Mouse (Mus musculus): ENCODE data around the gene Rgcc. TPM values are rescaled to one million over a fixed set of nuclear protein-coding genes. Genes with fewer than 3 reads are reported as not detected.
A peak's percentile ranks its signal among the peaks of the same experiment; 100 is the strongest.

Rgcc gene
- polyA plus RNA-seq, 1 experiment from 2014 or later = 645 TPM

GRCm38 (mm10) chr14:79298314-79298992 lies 3.0 kb downstream of the Rgcc start:
- peak overlapping the region; percentile 48 for H3K9ac ChIP-seq (replicated peaks; ENCODE audit: low read depth)
- H3K4me1 ChIP-seq (ENCODE audit: insufficient read depth, low read depth, low read length) = peaks cover 8% of the 10 kb centered on the region; the same call in 1 of the 2 replicates
- H3K4me3 ChIP-seq (ENCODE audit: low read depth, low read length) = peak overlapping the region; percentile 41
- H3K4me2 ChIP-seq (replicated peaks; ENCODE audit: low read depth, low read length) = peak overlapping the region; percentile 85
- no peaks in the 10 kb centered on the region; the same call in 1 of the 2 replicates for H3K36me3 ChIP-seq (ENCODE audit: insufficient read depth, low read length)
- peak overlapping the region; percentile 54; the same call in 1 of the 2 replicates for H3K27ac ChIP-seq (ENCODE audit: low read length)
- no peak for ATAC-seq
- DNase-seq (ENCODE audit: low spot score) = peak; percentile 5
- WGBS = 42% methylated on average over 7 of the region's 7 CpGs
- TF ChIP-seq EP300 (IDR thresholded peaks at IDR 0.05) (no peak), CTCF (IDR thresholded peaks at IDR 0.05) (no peak)
- no peaks in the 10 kb centered on the region for H3K9me3 ChIP-seq (ENCODE audit: low read length)
- H3K27me3 ChIP-seq (replicated peaks; ENCODE audit: insufficient read depth, low read length) = no peaks in the 10 kb centered on the region

- peaks cover 12% of the 10 kb centered on the region; the same call in 1 of the 2 replicates for H3K4me1 ChIP-seq (ENCODE audit: insufficient read depth, low read depth, low read length)
- no peaks in the 10 kb centered on the region for H3K27me3 ChIP-seq (replicated peaks; ENCODE audit: insufficient read depth, low read length)
- H3K9ac ChIP-seq (replicated peaks; ENCODE audit: low read depth) = no peak overlapping the region
- peak overlapping the region; percentile 85 for H3K4me2 ChIP-seq (replicated peaks; ENCODE audit: low read depth, low read length)
- no peak overlapping the region for H3K27ac ChIP-seq (ENCODE audit: low read length)
- no peaks in the 10 kb centered on the region; the same call in 1 of the 2 replicates for H3K36me3 ChIP-seq (ENCODE audit: insufficient read depth, low read length)
- H3K4me3 ChIP-seq (ENCODE audit: low read depth, low read length) = peak overlapping the region; percentile 1; the same call in 1 of the 2 replicates
- H3K9me3 ChIP-seq (ENCODE audit: low read length) = no peaks in the 10 kb centered on the region
- ATAC-seq = no peak
- DNase-seq (ENCODE audit: low spot score) = peak; percentile 19
- TF ChIP-seq EP300 (IDR thresholded peaks at IDR 0.05) (no peak), CTCF (IDR thresholded peaks at IDR 0.05) (no peak)
- WGBS = 25% methylated on average over 5 of the region's 5 CpGs
Measured at GRCm38 (mm10) chr14:79296836-79297235, 4.6 kb downstream of the Rgcc start.

- TF ChIP-seq EP300 (IDR thresholded peaks at IDR 0.05) (no peak), CTCF (IDR thresholded peaks at IDR 0.05) (no peak)
- Histone ChIP-seq H3K27ac (ENCODE audit: low read length) (no peak overlapping the region), H3K9me3 (ENCODE audit: low read length) (no peaks in the 10 kb centered on the region), H3K4me2 (replicated peaks; ENCODE audit: low read depth, low read length) (peak overlapping the region; percentile 35), H3K4me1 (ENCODE audit: insufficient read depth, low read depth, low read length) (peaks cover 12% of the 10 kb centered on the region; the same call in 1 of the 2 replicates), H3K36me3 (ENCODE audit: insufficient read depth, low read length) (peaks cover 4% of the 10 kb centered on the region; the same call in 1 of the 2 replicates), H3K9ac (replicated peaks; ENCODE audit: low read depth) (no peak overlapping the region), H3K4me3 (ENCODE audit: low read depth, low read length) (no peak overlapping the region), H3K27me3 (replicated peaks; ENCODE audit: insufficient read depth, low read length) (no peaks in the 10 kb centered on the region)
- 64% methylated on average over 7 of the region's 7 CpGs for WGBS
- DNase-seq (ENCODE audit: low spot score) (peak; percentile 4), ATAC-seq (no peak)
Measured at GRCm38 (mm10) chr14:79296201-79296600, 5.2 kb downstream of the Rgcc start.

GRCm38 (mm10) chr14:79295579-79295978 lies 5.9 kb downstream of the Rgcc start:
- 69% methylated on average over 9 of the region's 9 CpGs for WGBS
- Histone ChIP-seq H3K9ac (replicated peaks; ENCODE audit: low read depth) (no peak overlapping the region), H3K27ac (ENCODE audit: low read length) (peak overlapping the region; percentile 32; the same call in 1 of the 2 replicates), H3K36me3 (ENCODE audit: insufficient read depth, low read length) (peaks cover 9% of the 10 kb centered on the region; the same call in 1 of the 2 replicates), H3K4me3 (ENCODE audit: low read depth, low read length) (no peak overlapping the region), H3K9me3 (ENCODE audit: low read length) (no peaks in the 10 kb centered on the region), H3K27me3 (replicated peaks; ENCODE audit: insufficient read depth, low read length) (no peaks in the 10 kb centered on the region), H3K4me2 (replicated peaks; ENCODE audit: low read depth, low read length) (peak overlapping the region; percentile 1; the same call in 1 of the 2 replicates), H3K4me1 (ENCODE audit: insufficient read depth, low read depth, low read length) (peaks cover 9% of the 10 kb centered on the region; the same call in 1 of the 2 replicates)
- ATAC-seq (no peak), DNase-seq (ENCODE audit: low spot score) (peak; percentile 15)
- no peak for TF ChIP-seq EP300 (IDR thresholded peaks at IDR 0.05)
- no peak for TF ChIP-seq CTCF (IDR thresholded peaks at IDR 0.05)

GRCm38 (mm10) chr14:79294950-79295349 lies 6.5 kb downstream of the Rgcc start:
- no peak for ATAC-seq
- H3K36me3 ChIP-seq (ENCODE audit: insufficient read depth, low read length) = peaks cover 10% of the 10 kb centered on the region; the same call in 1 of the 2 replicates
- WGBS = 40% methylated on average over 5 of the region's 5 CpGs

DNA sequence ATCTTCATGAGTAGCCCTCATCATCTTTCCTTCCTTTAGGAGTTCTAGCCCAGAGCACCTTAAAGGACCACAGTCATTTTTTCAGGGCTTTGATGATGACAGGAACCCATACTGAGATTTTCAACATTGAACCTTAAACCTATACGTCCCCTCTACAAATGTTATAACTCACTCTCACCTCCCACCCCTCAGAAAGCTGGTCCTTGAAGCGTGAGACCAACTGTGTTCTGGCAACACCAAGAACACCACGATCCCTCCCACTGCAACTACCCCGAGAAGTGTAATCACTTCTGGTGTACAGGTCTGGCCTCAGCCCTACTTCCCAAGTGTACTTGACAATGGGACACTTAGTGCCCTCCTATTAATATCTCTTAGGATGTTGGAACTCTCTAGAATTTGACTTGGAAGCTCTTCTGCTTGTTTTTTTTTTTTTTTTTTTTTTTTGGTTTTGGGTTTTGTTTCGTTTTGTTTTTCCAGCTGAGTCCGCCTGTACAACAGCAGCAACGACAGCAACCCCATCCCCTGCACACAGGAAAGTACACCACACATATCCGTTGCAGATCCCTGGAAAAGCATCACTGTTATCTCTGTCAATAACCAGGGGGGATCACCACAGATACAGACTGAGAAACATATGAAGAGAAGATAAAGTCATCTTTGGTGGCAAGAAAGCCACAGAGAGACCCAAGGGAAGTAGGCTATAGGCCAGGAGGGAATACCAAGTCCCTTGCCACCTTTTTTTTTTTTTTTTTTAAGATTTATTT lies 7.2 kb downstream of the Rgcc start:
- no peak for ATAC-seq
- Histone ChIP-seq H3K4me2 (replicated peaks; ENCODE audit: low read depth, low read length) (peak overlapping the region; percentile 23; the same call in 1 of the 2 replicates), H3K27ac (ENCODE audit: low read length) (peak overlapping the region; percentile 35; the same call in 1 of the 2 replicates)

More at GRCm38 (mm10) chr14:79294950-79295349, 6.5 kb downstream of the Rgcc start:
- no peak overlapping the region for H3K4me3 ChIP-seq (ENCODE audit: low read depth, low read length)
- peaks cover 9% of the 10 kb centered on the region; the same call in 1 of the 2 replicates for H3K4me1 ChIP-seq (ENCODE audit: insufficient read depth, low read depth, low read length)
- H3K4me2 ChIP-seq (replicated peaks; ENCODE audit: low read depth, low read length) = peak overlapping the region; percentile 1; the same call in 1 of the 2 replicates
- peak; percentile 24 for DNase-seq (ENCODE audit: low spot score)
- no peak overlapping the region for H3K9ac ChIP-seq (replicated peaks; ENCODE audit: low read depth)
- H3K27ac ChIP-seq (ENCODE audit: low read length) = no peak overlapping the region
- TF ChIP-seq CTCF (IDR thresholded peaks at IDR 0.05) (no peak), EP300 (IDR thresholded peaks at IDR 0.05) (no peak)
- no peaks in the 10 kb centered on the region for H3K9me3 ChIP-seq (ENCODE audit: low read length)
- H3K27me3 ChIP-seq (replicated peaks; ENCODE audit: insufficient read depth, low read length) = no peaks in the 10 kb centered on the region

More for the DNA sequence above, 7.2 kb downstream of the Rgcc start:
- Histone ChIP-seq H3K4me3 (ENCODE audit: low read depth, low read length) (no peak overlapping the region), H3K9ac (replicated peaks; ENCODE audit: low read depth) (no peak overlapping the region), H3K27me3 (replicated peaks; ENCODE audit: insufficient read depth, low read length) (no peaks in the 10 kb centered on the region), H3K4me1 (ENCODE audit: insufficient read depth, low read depth, low read length) (peaks cover 9% of the 10 kb centered on the region; the same call in 1 of the 2 replicates), H3K9me3 (ENCODE audit: low read length) (no peaks in the 10 kb centered on the region), H3K36me3 (ENCODE audit: insufficient read depth, low read length) (peaks cover 10% of the 10 kb centered on the region; the same call in 1 of the 2 replicates)
- TF ChIP-seq EP300 (IDR thresholded peaks at IDR 0.05) (no peak), CTCF (IDR thresholded peaks at IDR 0.05) (no peak)
- 53% methylated on average over 8 of the region's 8 CpGs for WGBS
- DNase-seq (ENCODE audit: low spot score) = peak; percentile 12

Data from lung, postnatal 0 days (tissue).